Mouse (Mus musculus): ENCODE data around the gene Atp2c2. TPM values are rescaled to one million over a fixed set of nuclear protein-coding genes. Genes with fewer than 3 reads are reported as not detected.
A peak's percentile ranks its signal among the peaks of the same experiment; 100 is the strongest.

Gene Atp2c2
- polyA plus RNA-seq, 1 experiment from 2014 or later, result 0.04 TPM

GRCm38 (mm10) chr8:119670419-119671091, 29.3 kb upstream of the Atp2c2 start:
- ChIA-PET POLR2A (no interaction called here), CTCF (no interaction called here)
- no peak for DNase-seq (ENCODE audit: low read depth, low spot score)
- no peak for TF ChIP-seq CTCF (IDR thresholded peaks at IDR 0.05)
- ATAC-seq, result no peak
- peaks cover 21% of the 10 kb centered on the region for H3K27me3 ChIP-seq
- in situ Hi-C loops (cut with MboI; ENCODE audit: low pct_unique_long_range_greater_than_20kb), result loop anchor here (10.0 kb wide), 1 partner anchor 286 kb away; no protein-coding TSS in a partner anchor

DNA sequence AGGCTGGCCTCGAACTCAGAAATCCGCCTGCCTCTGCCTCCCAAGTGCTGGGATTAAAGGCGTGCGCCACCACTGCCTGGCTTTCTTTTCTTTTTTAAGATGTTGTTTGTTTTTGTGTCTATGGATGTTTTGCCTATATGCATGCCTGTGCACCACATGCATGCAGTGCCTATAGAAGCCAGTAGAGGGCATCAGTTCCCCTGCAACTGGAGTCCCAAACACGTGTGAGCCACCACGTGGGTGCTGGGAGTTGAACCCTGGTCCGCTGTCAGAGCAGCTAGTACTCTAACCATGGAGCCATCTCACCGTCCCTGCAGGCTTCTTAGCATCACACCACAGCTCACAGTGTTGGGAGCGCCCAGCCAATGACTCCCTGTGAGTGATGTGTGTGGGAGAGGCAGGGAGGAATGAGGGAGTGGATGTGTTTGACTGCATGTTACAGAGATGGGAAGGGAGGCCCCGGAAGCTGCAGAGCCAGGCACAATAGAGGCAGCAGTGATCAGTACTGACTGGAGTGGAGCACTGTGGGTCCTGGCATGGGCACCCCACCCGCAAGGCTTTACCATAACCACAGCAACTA, 25.7 kb upstream of the Atp2c2 start:
- ChIA-PET POLR2A (no interaction called here), CTCF (no interaction called here)
- DNase-seq (ENCODE audit: low read depth, low spot score) (no peak), ATAC-seq (no peak)
- in situ Hi-C loops (cut with MboI; ENCODE audit: low pct_unique_long_range_greater_than_20kb), result loop anchor here (10.0 kb wide), 1 partner anchor 289 kb away; no protein-coding TSS in a partner anchor
- peaks cover under 1% of the 10 kb centered on the region for H3K27me3 ChIP-seq
- TF ChIP-seq CTCF (IDR thresholded peaks at IDR 0.05), result peak; percentile 42

- no peak for ATAC-seq
- H3K27me3 ChIP-seq, result peaks cover 6% of the 10 kb centered on the region
- in situ Hi-C loops (cut with MboI; ENCODE audit: low pct_unique_long_range_greater_than_20kb), result loop anchor here (5.0 to 25.0 kb wide), 3 partner anchors 228 to 412 kb away; partner anchors contain the start of gene Necab2
- CTCF ChIA-PET, result interaction anchor here (1.4 to 2.6 kb wide), 3 partner anchors 16 to 178 kb away, joined by 4 to 18 read pairs (median 4); no protein-coding TSS in a partner anchor
- no peak for TF ChIP-seq CTCF (IDR thresholded peaks at IDR 0.05)
- DNase-seq (ENCODE audit: low read depth, low spot score), result no peak
- POLR2A ChIA-PET, result no interaction called here
These were observed 24.4 kb upstream of the Atp2c2 start for GRCm38 (mm10) chr8:119675457-119675856.

- in situ Hi-C loops (cut with MboI; ENCODE audit: low pct_unique_long_range_greater_than_20kb), result loop anchor here (5.0 to 25.0 kb wide), 3 partner anchors 229 to 411 kb away; partner anchors contain the start of gene Necab2
- peak; percentile 97 for TF ChIP-seq CTCF (IDR thresholded peaks at IDR 0.05)
- CTCF ChIA-PET, result interaction anchor here (0.8 to 2.9 kb wide), 25 partner anchors 10 to 264 kb away, joined by 3 to 27 read pairs (median 4); partner anchors contain the start of genes Kcng4, Taf1c and Tldc1
- POLR2A ChIA-PET, result no interaction called here
- ATAC-seq (peak; percentile 50), DNase-seq (ENCODE audit: low read depth, low spot score) (peak; percentile 44)
- H3K27me3 ChIP-seq, result peaks cover 12% of the 10 kb centered on the region
These were observed 23.4 kb upstream of the Atp2c2 start for GRCm38 (mm10) chr8:119676389-119676788.

GRCm38 (mm10) chr8:119678138-119678843, 21.5 kb upstream of the Atp2c2 start:
- CTCF ChIA-PET, result interaction anchor here (1.2 to 2.9 kb wide), 5 partner anchors 9 to 101 kb away, joined by 3 to 27 read pairs (median 7); partner anchors contain the start of gene Tldc1
- H3K27me3 ChIP-seq, result peaks cover 24% of the 10 kb centered on the region
- POLR2A ChIA-PET, result no interaction called here
- in situ Hi-C loops (cut with MboI; ENCODE audit: low pct_unique_long_range_greater_than_20kb), result loop anchor here (5.0 to 25.0 kb wide), 3 partner anchors 231 to 409 kb away; partner anchors contain the start of gene Necab2
- ATAC-seq (no peak), DNase-seq (ENCODE audit: low read depth, low spot score) (no peak)
- TF ChIP-seq CTCF (IDR thresholded peaks at IDR 0.05), result peak; percentile 65

GRCm38 (mm10) chr8:119679184-119679583, 20.6 kb upstream of the Atp2c2 start:
- peaks cover 31% of the 10 kb centered on the region for H3K27me3 ChIP-seq
- in situ Hi-C loops (cut with MboI; ENCODE audit: low pct_unique_long_range_greater_than_20kb), result loop anchor here (5.0 to 25.0 kb wide), 3 partner anchors 232 to 408 kb away; partner anchors contain the start of gene Necab2
- TF ChIP-seq CTCF (IDR thresholded peaks at IDR 0.05), result no peak
- DNase-seq (ENCODE audit: low read depth, low spot score) (no peak), ATAC-seq (no peak)
- CTCF ChIA-PET, result interaction anchor here (1.1 to 1.2 kb wide), 2 partner anchors 23 to 100 kb away, joined by 4 to 7 read pairs; partner anchors contain the start of gene Tldc1
- POLR2A ChIA-PET, result no interaction called here

GRCm38 (mm10) chr8:119690602-119691001, 9.2 kb upstream of the Atp2c2 start:
- in situ Hi-C loops (cut with MboI; ENCODE audit: low pct_unique_long_range_greater_than_20kb), result loop anchor here (25.0 kb wide), 1 partner anchor 397 kb away; no protein-coding TSS in a partner anchor
- ChIA-PET POLR2A (no interaction called here), CTCF (interaction anchor here (5.1 to 6.0 kb wide), 2 partner anchors 9 to 88 kb away, joined by 21 to 121 read pairs; partner anchors contain the start of genes Atp2c2 and Tldc1)

GRCm38 (mm10) chr8:119691989-119692388, 7.8 kb upstream of the Atp2c2 start:
- POLR2A ChIA-PET, result no interaction called here
- DNase-seq (ENCODE audit: low read depth, low spot score), result no peak
- H3K27me3 ChIP-seq, result no peaks in the 10 kb centered on the region
- TF ChIP-seq CTCF (IDR thresholded peaks at IDR 0.05), result no peak
- ATAC-seq, result no peak
- CTCF ChIA-PET, result no interaction called here
- in situ Hi-C loops (cut with MboI; ENCODE audit: low pct_unique_long_range_greater_than_20kb), result loop anchor here (25.0 kb wide), 1 partner anchor 395 kb away; no protein-coding TSS in a partner anchor

More at GRCm38 (mm10) chr8:119690602-119691001, 9.2 kb upstream of the Atp2c2 start:
- ATAC-seq (no peak), DNase-seq (ENCODE audit: low read depth, low spot score) (no peak)
- TF ChIP-seq CTCF (IDR thresholded peaks at IDR 0.05), result no peak
- no peaks in the 10 kb centered on the region for H3K27me3 ChIP-seq

DNA sequence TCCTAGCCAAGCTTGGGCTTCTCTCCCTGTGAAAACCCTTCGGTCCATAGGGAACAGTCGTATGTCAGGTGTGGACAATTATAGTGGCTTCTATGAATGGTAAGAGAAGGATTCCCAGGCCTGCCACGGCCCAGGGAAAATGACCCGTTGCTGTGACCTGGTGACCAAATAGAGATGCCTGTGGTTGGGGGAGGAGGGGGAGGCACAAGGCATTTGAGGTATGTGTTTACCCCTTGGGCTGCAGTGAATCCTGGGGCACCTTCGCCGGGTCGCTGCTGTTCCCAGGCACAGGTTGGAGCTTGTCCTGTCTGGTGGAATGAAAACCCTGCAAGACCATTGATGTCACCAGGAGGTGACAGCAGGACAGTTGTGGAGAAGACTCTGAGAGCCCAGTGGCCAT, 5.1 kb upstream of the Atp2c2 start:
- TF ChIP-seq CTCF (IDR thresholded peaks at IDR 0.05), result no peak
- DNase-seq (ENCODE audit: low read depth, low spot score) (no peak), ATAC-seq (no peak)
- H3K27me3 ChIP-seq, result no peaks in the 10 kb centered on the region
- in situ Hi-C loops (cut with MboI; ENCODE audit: low pct_unique_long_range_greater_than_20kb), result loop anchor here (25.0 kb wide), 1 partner anchor 393 kb away; no protein-coding TSS in a partner anchor
- POLR2A ChIA-PET, result no interaction called here
- CTCF ChIA-PET, result interaction anchor here (1.8 to 1.9 kb wide), 2 partner anchors 11 to 84 kb away, joined by 5 to 7 read pairs; partner anchors contain the start of gene Tldc1

DNA sequence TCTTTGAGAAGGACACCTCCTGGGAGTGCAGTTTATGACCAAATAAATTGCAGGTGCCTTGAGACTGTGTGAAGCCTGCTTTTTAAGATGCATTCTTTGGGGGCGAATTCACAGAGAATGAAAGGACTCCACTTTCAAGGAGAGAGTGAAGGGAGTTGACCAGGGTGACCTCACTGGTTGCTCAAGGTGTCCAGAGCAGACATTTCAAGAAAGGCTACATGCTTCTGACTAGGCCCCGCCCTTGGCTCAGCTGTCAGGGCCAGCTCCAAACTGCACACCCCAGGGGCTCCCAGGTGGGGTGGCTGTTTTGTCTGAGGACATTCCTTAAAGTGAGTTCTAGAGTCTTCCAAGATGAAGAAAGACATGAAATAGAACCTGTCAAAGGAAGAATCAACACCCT, 2.6 kb upstream of the Atp2c2 start:
- CTCF ChIA-PET, result interaction anchor here (0.9 to 4.3 kb wide), 3 partner anchors 9 to 82 kb away, joined by 3 to 21 read pairs (median 3); no protein-coding TSS in a partner anchor
- POLR2A ChIA-PET, result interaction anchor here (0.6 kb wide), 1 partner anchor 31 kb away, joined by 3 read pairs; no protein-coding TSS in a partner anchor
- no peak for DNase-seq (ENCODE audit: low read depth, low spot score)
- H3K27me3 ChIP-seq, result no peaks in the 10 kb centered on the region
- in situ Hi-C loops (cut with MboI; ENCODE audit: low pct_unique_long_range_greater_than_20kb), result loop anchor here (25.0 kb wide), 1 partner anchor 390 kb away; no protein-coding TSS in a partner anchor
- no peak for ATAC-seq
- TF ChIP-seq CTCF (IDR thresholded peaks at IDR 0.05), result no peak

All from Patski (cell line).